Mouse (Mus musculus) liver, adult (tissue): Measurements from ENCODE around the gene Dnajc3.

Source experiments
- GATA4 ChIP-seq: IDR thresholded peaks from 2 replicates; pipeline ENCODE4 v1.6.1; 2014; ENCODE audit warnings: mild to moderate bottlenecking, low read length; ENCODE audit not compliant: insufficient replicate concordance

Dnajc3 gene

GRCm38 (mm10) chr14:118924673-118925615 lies 12.8 kb upstream of the Dnajc3 start, which contains the start of gene Dzip1:
Gene Dzip1 (minus strand): TSS chr14:118925460.
- TF ChIP-seq GATA4, result no peak

- TF ChIP-seq GATA4, result no peak
These were observed 9.2 kb upstream of the Dnajc3 start for GRCm38 (mm10) chr14:118928565-118928964.

- TF ChIP-seq GATA4, result no peak
These were observed 8.0 kb upstream of the Dnajc3 start for GRCm38 (mm10) chr14:118929779-118930178.

GRCm38 (mm10) chr14:118930777-118931176 lies 7.0 kb upstream of the Dnajc3 start:
- TF ChIP-seq GATA4, result no peak

- TF ChIP-seq GATA4, result no peak
These were observed 6.6 kb upstream of the Dnajc3 start for GRCm38 (mm10) chr14:118931181-118931580.

GRCm38 (mm10) chr14:118932956-118933355 lies 4.8 kb upstream of the Dnajc3 start:
- no peak for TF ChIP-seq GATA4

DNA sequence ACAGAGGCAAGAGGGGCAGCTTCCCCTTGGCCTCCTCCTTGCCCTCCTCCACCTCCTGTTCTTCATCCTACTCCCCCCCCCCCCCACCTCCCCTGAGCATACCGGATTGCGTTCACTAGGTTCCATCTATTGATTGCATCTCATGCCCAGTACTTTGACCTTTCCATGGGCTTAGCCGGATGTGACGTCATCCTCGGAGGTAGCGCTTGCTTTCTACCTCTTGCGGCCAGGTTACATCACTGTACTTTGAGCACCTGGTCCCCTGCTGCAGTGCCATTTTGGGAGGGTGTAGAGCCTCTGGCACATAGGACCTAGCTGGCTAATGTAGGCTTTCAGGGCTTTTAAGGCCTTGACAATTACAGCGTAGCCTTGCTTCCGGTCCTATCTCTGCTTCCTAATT lies 3.1 kb upstream of the Dnajc3 start:
- no peak for TF ChIP-seq GATA4

DNA sequence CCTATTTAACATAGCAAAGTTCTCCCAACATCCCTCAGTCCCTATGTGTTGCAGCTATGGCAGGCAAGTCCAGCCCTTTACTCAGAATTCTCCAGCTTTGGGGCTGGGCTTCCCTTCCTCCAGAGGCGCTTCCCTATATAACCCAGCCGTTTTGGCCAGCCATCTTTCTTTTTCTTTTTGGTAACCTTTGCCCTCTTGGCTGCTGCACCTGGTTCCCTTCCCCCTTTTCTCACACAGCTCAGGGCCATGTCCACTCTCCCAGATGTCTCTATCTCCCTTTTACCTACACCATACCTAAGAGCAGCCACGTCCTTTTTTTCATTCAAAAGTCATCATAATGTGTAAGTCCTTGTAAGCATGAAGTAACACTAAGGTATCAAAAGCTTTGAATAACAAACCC lies 1.5 kb upstream of the Dnajc3 start:
- TF ChIP-seq GATA4, result no peak

GRCm38 (mm10) chr14:118936952-118937351 lies 824 bp upstream of the Dnajc3 start:
- no peak for TF ChIP-seq GATA4

GRCm38 (mm10) chr14:118938551-118938950 lies 775 bp downstream of the Dnajc3 start:
- TF ChIP-seq GATA4, result no peak

DNA sequence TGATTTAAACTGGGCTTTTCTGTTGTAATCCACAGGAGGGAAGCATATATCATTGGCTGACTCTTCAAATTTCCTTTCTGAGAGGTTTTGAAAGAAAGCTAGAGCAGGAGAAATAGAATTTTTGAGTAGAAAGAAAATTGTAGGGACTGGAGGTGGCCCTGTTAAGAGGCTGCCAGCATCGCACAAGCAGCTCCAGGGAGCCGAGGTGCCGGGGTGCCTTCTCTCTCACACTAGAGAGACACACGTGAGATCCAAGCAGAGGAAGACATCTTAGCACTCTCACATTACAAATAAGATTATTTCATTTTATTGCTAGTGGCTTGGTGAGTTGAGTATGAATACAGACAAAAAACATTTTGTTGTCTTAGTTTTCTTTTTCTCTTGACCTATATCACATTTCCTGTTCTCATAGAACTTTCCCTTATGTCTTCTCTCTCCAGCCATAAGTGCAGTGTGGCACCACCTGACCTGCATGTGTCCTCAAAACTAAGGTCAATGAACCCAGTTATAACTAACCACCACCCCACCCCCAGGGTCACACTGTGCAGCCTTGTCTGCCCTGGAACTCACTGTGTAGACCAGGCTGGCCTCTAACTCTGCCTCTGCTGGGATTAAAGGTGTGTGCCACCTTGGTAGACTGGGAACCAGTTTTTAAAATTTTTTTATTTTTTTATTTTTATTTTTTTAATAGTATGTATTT lies 3.2 kb downstream of the Dnajc3 start:
- no peak for TF ChIP-seq GATA4

- no peak for TF ChIP-seq GATA4
These were observed 4.3 kb downstream of the Dnajc3 start for GRCm38 (mm10) chr14:118942076-118942475.

GRCm38 (mm10) chr14:118944702-118945101 lies 6.9 kb downstream of the Dnajc3 start:
- TF ChIP-seq GATA4, result no peak

GRCm38 (mm10) chr14:118948841-118949240 lies 11.1 kb downstream of the Dnajc3 start:
- no peak for TF ChIP-seq GATA4

DNA sequence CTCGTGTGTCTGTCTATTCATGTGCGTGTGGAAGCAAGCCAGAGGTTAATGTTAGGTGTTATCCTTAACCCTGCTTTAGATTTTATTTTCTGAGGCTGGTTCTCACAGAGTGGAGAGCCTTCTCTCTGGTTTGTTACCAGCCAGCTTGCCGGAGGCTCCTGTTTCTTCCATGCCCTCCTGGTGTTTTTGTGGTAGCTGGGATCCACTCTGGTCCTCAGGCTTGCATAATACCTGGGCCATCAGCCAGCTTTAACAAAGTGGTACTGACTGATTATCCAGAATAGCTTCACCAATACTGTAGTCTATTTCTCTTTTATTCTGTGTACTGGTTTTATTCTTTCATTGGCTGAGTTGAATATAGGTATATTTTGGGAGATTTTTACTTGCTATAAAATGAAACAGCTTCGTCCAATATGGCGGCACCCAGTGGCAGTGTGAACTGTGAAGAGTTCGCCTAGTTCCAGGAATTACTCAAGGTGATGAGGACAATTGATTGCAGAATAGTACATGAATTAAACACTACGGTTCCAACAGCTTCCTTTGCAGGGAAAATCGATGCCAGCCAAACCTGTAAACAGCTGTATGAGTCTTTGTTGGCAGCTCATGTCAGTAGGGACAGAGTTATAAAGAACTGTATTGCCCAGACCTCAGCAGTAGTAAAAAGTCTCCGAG lies 14.3 kb downstream of the Dnajc3 start:
- no peak for TF ChIP-seq GATA4
